Mouse (Mus musculus) intestine, embryonic 14.5 days (tissue): ENCODE measurements around the gene Wbp11. TPM values are rescaled to one million over a fixed set of nuclear protein-coding genes. Genes with fewer than 3 reads are reported as not detected.
A peak's percentile ranks its signal among the peaks of the same experiment; 100 is the strongest.
"Not testable (repeated sequence)": the region's sequence is repeated elsewhere in the genome, so short reads cannot be mapped to it uniquely, and the experiment has no call there.

ENCODE experiments used
- ATAC-seq: fragments of 200-750 bp; cut with Nextera tagmentation; replicated peaks from 2 replicates; pipeline ENCODE4 v1.8.0; 2017; ENCODE audit warnings: low read depth, moderate number of reproducible peaks, moderate TSS enrichment, moderate library complexity; ENCODE audit not compliant: low FRiP score, low TSS enrichment
- DNase-seq: peaks from one replicate; pipeline ENCODE4 v3.0.0-alpha.2; 2018; ENCODE audit warnings: low spot score
- H3K27ac ChIP-seq: fragments of 300-500 bp; sonication (generic); 2 replicates; pipeline ENCODE4 v1.5.1; 2014; ENCODE audit warnings: low read depth, mild to moderate bottlenecking, control low read depth
- H3K27me3 ChIP-seq: fragments of 300-500 bp; sonication (generic); replicated peaks from 2 replicates; pipeline ENCODE4 v1.6.1; 2014; ENCODE audit warnings: low read length, control low read depth; ENCODE audit not compliant: control insufficient read depth, insufficient read depth
- H3K36me3 ChIP-seq: fragments of 300-500 bp; sonication (generic); 2 replicates; pipeline ENCODE4 v1.6.1; 2014; ENCODE audit warnings: low read length, control low read depth; ENCODE audit not compliant: control insufficient read depth, insufficient read depth
- H3K4me1 ChIP-seq: fragments of 300-500 bp; sonication (generic); replicated peaks from 2 replicates; pipeline ENCODE4 v1.6.1; 2014; ENCODE audit warnings: low read length, control low read depth, mixed read lengths; ENCODE audit not compliant: control insufficient read depth, insufficient read depth
- H3K4me2 ChIP-seq: fragments of 300-500 bp; sonication (generic); 2 replicates; pipeline ENCODE4 v1.6.1; 2014; ENCODE audit warnings: low read length
- H3K4me3 ChIP-seq: fragments of 300-500 bp; sonication (generic); 2 replicates; pipeline ENCODE4 v1.5.1; 2014; ENCODE audit warnings: low read depth, low read length, control low read depth, mixed read lengths
- H3K9ac ChIP-seq: fragments of 300-500 bp; sonication (generic); 2 replicates; pipeline ENCODE4 v1.6.1; 2014; ENCODE audit warnings: mild to moderate bottlenecking, low read length
- H3K9me3 ChIP-seq: fragments of 300-500 bp; sonication (generic); 2 replicates; pipeline ENCODE4 v1.6.1; 2016; ENCODE audit warnings: low read length, control low read depth; ENCODE audit not compliant: control insufficient read depth
- WGBS: fragments of 180-500 bp; shearing (Covaris S2); extraction: QIAGEN DNeasy Blood & Tissue Kit; methylation state at CpG from one replicate; pipeline ENCODE4 v1.1.7; 2014; 5-methylcytosine and 5-hydroxymethylcytosine counted together
- polyA plus RNA-seq: library from polyadenylated mRNA; unstranded; fragments of >200 nt; fragmentation: Nextera tagmentation; extraction: Ambion mirVana; gene quantifications from 2 replicates; pipeline ENCODE4 v1.2.1, GENCODE M21; 2014

The Wbp11 gene
- polyA plus RNA-seq, 1 experiment from 2014 or later, result 113 TPM

DNA sequence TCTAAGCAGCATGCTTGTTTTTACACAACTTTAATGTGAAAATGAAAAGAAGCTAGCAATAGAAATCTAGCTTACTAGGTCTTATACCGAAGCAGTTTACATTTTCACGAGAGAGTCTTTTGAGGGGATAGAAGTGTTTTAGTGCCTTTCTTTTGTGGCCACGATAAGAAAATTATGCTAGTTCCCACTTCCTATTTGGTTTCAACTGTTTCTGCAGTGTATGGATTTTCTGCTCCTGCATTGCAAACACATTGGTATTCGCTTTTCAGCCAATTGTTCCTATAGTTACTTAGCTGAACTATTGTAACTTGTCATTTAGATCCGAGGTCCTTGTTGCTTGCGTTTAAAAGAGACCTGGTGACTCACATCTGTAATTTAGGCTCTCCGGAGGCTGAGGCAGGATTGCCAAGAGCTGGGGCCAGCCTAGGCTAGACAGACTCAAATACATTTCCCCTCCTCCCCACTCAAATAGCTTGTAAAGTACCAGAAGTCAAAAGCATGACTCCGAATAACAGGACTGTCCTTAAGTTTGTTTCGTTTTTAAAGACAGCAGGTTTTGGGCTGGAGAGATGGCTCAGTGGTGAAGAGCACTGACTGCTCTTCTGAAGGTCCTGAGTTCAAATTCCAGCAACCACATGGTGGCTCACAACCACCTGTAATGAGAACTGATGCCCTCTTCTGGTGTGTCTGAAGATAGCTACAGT is 23.2 kb downstream of the Wbp11 start:
- ATAC-seq (no peak), DNase-seq (peak; percentile 53)
- Histone ChIP-seq H3K4me1 (peaks cover 23% of the 10 kb centered on the region), H3K9me3 (no peaks in the 10 kb centered on the region), H3K9ac (peak overlapping the region; percentile 49), H3K27ac (peak overlapping the region; percentile 100), H3K4me3 (peak overlapping the region; percentile 80), H3K27me3 (no peaks in the 10 kb centered on the region), H3K4me2 (peak overlapping the region; percentile 81), H3K36me3 (no peaks in the 10 kb centered on the region)
- WGBS, result 28% methylated on average over 9 of the region's 9 CpGs

DNA sequence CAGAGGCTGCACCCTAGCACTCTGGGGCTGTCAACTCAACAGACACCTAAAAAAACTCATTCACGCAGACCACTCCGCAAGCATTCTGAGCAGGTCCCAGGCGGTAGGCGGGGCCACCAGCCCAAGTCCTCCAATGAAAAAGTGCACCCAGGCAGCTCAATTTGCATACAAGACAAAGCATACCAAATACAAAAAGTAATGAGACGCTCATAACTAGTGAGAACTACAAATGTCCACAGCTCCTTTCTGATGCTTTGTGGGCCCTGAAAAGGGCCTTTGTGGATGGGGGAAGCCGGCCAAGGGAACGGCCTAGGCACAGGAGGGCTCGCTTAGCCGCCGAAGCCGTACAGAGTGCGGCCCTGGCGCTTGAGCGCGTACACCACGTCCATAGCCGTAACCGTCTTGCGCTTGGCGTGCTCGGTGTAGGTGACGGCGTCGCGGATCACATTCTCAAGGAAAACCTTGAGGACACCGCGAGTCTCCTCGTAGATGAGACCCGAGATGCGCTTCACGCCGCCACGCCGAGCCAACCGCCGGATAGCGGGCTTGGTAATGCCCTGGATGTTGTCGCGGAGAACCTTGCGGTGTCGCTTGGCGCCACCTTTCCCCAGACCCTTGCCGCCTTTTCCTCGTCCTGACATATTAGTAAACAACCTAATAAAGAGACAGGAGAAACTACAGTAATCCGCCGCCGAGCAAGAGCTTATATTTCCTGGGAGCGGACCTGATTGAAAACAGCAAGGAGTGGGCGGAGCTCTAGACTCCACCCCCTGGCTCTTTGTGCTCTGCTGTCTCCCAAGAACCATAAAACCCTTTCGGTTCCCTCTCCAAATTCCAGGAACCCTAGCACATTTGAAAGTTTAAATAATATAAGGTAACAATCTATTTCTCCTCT is 24.0 kb downstream of the Wbp11 start, which contains the start of gene Hist4h4:
TSS of gene Hist4h4 (minus strand) at position 677 of the 895 bp plus-strand sequence.
- Histone ChIP-seq H3K36me3 (no peaks in the 10 kb centered on the region), H3K4me3 (peak within 1 kb of the TSS; percentile 80), H3K9ac (peak within 1 kb of the TSS; percentile 99), H3K27me3 (no peaks in the 10 kb centered on the region), H3K4me1 (peaks cover 15% of the 10 kb centered on the region), H3K9me3 (no peaks in the 10 kb centered on the region), H3K27ac (peak within 1 kb of the TSS; percentile 100), H3K4me2 (peak within 1 kb of the TSS; percentile 81)
- ATAC-seq (peak; percentile 62), DNase-seq (peak; percentile 100)
- under 1% methylated on average over 50 of the region's 50 CpGs for WGBS

DNA sequence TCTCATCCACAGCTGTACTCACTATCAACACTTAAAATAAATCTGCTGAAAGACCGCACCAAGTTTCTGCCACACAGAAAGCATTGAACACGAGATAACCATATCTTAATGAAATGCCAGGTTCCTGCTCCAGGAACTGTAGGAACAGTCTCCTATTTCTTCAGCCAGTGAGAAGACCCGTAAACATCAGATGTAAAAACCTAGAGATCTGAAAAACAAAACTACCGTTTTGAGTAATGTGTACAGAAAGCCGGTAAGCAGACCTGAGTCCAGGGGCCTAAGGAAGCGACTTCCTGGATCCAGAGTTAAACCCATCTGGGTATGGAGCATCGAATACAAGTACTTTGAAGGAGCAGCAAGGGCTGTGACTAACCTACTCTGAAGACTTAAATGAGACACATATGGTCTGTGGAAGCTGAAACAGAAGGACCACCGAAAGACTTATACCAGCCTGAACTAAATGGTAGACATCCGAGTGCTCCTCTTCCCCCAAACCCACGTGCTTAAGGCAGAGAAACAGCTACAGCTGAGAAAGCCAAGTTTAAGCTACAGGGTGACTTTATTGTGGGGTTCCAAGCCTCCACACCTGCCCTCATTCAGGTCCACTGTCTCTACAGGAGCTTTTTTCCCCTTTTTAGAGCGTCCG is 24.8 kb downstream of the Wbp11 start:
- no peaks in the 10 kb centered on the region for H3K9me3 ChIP-seq
- peak overlapping the region; percentile 100 for H3K27ac ChIP-seq
- no peaks in the 10 kb centered on the region for H3K27me3 ChIP-seq
- peak overlapping the region; percentile 99 for H3K9ac ChIP-seq
- peak overlapping the region; percentile 80 for H3K4me3 ChIP-seq
- DNase-seq (no peak), ATAC-seq (peak; percentile 4; the same call in 1 of the 2 replicates)
- H3K4me2 ChIP-seq, result peak overlapping the region; percentile 81
- H3K4me1 ChIP-seq, result peaks cover 12% of the 10 kb centered on the region; the same call in 1 of the 2 replicates
- H3K36me3 ChIP-seq, result no peaks in the 10 kb centered on the region
- WGBS, result 15% methylated on average over 12 of the region's 12 CpGs

DNA sequence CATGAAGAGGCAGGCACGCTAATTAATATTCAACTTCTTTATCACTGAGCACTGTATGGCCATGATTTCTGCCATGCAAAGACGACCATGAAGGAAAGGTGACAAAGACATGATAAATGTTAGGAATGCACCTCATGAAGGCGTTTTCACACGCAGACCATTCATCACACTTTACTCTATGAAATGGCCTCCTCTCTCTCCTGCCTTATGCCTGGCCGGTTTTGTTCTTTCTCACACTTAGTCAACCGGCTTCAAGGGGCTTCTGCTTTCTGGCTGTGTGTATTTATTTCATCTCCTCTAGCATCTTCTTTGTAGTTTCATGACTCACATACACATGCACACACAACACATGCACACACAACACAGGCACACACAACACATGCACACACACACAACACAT is 26.8 kb downstream of the Wbp11 start:
- Histone ChIP-seq H3K4me1 (0 out of 2 replicates have a peak, but pooled peaks cover 8% of the 10 kb centered on the region), H3K4me3 (no peak overlapping the region), H3K4me2 (no peak overlapping the region), H3K36me3 (no peaks in the 10 kb centered on the region), H3K9me3 (no peaks in the 10 kb centered on the region), H3K27me3 (no peaks in the 10 kb centered on the region), H3K9ac (no peak overlapping the region), H3K27ac (no peak overlapping the region)
- DNase-seq (no peak), ATAC-seq (no peak)
- 66% methylated on average over 6 of the region's 6 CpGs for WGBS

DNA sequence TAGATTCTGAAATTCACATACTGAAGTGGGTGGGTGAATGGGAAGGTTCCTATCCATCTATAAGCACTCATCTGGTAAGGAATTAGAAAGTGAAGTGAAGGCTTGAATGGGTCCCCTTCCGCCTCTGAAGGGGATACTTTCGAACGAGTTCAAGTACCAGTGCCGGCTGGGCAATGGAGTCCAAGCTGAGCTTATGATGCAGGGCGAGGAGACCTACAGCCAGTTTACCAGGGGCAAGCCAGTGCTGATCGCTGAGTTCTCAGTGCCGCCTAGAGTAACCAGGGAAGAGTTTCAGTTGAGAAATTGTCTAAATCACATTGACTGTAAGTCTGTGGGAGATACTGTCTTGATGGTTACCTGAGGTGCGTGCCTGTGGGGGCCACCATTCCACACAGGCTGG is 27.3 kb downstream of the Wbp11 start:
- Histone ChIP-seq H3K36me3 (no peaks in the 10 kb centered on the region), H3K9me3 (no peaks in the 10 kb centered on the region), H3K27ac (no peak overlapping the region), H3K4me2 (no peak overlapping the region), H3K27me3 (no peaks in the 10 kb centered on the region), H3K4me3 (no peak overlapping the region), H3K9ac (no peak overlapping the region), H3K4me1 (0 out of 2 replicates have a peak, but pooled peaks cover 8% of the 10 kb centered on the region)
- no peak for DNase-seq
- 91% methylated on average over 8 of the region's 8 CpGs for WGBS
- ATAC-seq, result no peak

DNA sequence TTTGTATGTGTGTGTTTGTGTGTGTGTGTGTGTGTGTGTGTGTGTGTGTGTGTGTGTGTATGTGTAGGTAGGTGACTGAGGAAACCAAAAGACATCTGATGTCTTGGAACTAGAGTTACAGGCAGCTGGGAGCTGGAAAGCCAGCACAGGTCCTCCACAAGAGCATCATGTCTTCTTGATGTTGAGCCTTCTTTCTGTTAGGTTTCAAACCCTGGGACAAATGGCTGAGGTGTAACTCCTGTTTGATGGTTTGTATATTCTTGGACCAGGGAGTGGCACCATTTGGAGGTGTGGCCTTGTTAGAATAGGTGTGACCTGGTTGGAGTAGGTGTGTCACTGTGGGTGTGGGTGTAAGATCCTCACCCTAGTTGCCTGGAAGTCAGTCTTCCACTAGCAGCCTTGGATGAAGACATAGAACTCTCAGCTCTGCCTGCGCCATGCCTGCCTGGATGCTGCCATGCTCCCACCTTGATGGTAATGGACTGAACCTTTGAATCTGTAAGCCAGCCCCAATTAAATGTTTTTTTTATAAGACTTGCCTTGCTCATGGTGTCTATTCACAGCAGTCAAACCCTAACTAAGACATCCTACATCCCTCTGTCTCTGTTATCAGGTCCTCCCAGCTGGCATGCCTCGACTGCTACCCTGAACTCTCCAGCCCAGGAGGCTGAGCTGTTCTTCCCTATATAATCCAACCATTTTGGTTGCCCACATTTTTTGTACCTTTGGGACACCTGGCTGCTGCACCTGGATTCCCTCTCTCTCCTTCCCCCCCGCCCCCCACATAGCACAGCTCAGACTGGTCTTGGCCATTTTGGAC is 29.9 kb downstream of the Wbp11 start:
- not testable (repeated sequence) for ATAC-seq, DNase-seq, H3K4me3 ChIP-seq, H3K9me3 ChIP-seq, H3K9ac ChIP-seq, H3K27me3 ChIP-seq, H3K4me2 ChIP-seq, H3K27ac ChIP-seq, H3K36me3 ChIP-seq
- H3K4me1 ChIP-seq, result peaks cover 11% of the 10 kb centered on the region
- 81% methylated on average over 3 of the region's 3 CpGs for WGBS

DNA sequence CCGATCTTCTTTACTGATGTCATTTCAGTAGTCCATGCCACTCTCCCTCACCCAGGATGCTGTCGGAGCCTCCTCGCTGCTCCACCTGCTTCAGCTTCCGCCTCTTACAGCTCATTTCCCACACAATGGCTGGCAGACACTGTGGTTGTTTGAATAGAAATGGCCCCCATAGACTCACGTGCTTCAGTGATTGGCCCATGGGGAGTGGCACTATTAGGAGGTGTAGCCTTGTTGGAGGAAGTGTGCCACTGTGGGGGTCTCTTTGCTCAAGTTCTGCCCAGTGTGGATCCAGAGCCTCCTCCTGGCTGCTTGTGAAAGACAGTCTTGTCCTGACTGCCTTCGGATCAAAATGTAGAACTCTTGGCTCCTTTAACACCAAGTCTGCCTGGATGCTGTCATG is 32.2 kb downstream of the Wbp11 start:
- DNase-seq (peak; percentile 48), ATAC-seq (no peak)
- H3K4me3 ChIP-seq, result no peak overlapping the region
- H3K27ac ChIP-seq, result no peak overlapping the region
- H3K4me1 ChIP-seq, result peaks cover 10% of the 10 kb centered on the region
- no peaks in the 10 kb centered on the region for H3K27me3 ChIP-seq
- H3K4me2 ChIP-seq, result no peak overlapping the region
- H3K9me3 ChIP-seq, result no peaks in the 10 kb centered on the region
- no peak overlapping the region for H3K9ac ChIP-seq
- no peaks in the 10 kb centered on the region for H3K36me3 ChIP-seq
- 65% methylated on average over 6 of the region's 6 CpGs for WGBS

DNA sequence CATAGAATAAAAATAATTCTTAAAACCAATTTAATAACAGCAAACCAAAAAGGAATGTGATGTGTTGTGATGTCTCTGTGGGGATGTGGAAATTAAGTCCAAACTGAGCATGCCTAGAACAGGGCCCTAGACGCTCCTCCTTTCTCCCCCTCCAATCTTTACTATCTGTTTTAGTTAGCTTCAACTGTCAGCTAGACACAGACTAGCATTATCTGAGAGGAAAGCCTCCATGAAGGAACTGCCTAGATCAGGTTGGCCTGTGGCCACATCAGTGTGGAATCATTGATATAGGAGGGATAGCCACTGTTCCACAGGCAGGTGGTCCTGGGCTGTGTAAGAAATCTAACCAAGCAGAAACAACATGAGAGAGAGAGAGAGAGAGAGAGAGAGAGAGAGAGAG is 32.9 kb downstream of the Wbp11 start:
- no peak for ATAC-seq
- no peaks in the 10 kb centered on the region for H3K9me3 ChIP-seq
- no peak overlapping the region for H3K9ac ChIP-seq
- H3K4me3 ChIP-seq, result no peak overlapping the region
- H3K27ac ChIP-seq, result no peak overlapping the region
- no peaks in the 10 kb centered on the region for H3K36me3 ChIP-seq
- peak; percentile 45 for DNase-seq
- H3K27me3 ChIP-seq, result no peaks in the 10 kb centered on the region
- H3K4me2 ChIP-seq, result no peak overlapping the region
- H3K4me1 ChIP-seq, result peaks cover 10% of the 10 kb centered on the region
- WGBS, result 72% methylated on average over 1 of the region's 1 CpGs
